Mouse (Mus musculus): ENCODE results near the gene Sucnr1.

Sucnr1 gene

GRCm38 (mm10) chr3:60111889-60112646, 30.4 kb downstream of the Sucnr1 start:
- peak; percentile 59 for DNase-seq (ENCODE audit: low spot score)

GRCm38 (mm10) chr3:60114571-60114970, 32.9 kb downstream of the Sucnr1 start:
- no peak for DNase-seq (ENCODE audit: low spot score)

GRCm38 (mm10) chr3:60121449-60121848, 39.8 kb downstream of the Sucnr1 start:
- DNase-seq (ENCODE audit: low spot score), result no peak

GRCm38 (mm10) chr3:60123859-60124794, 42.5 kb downstream of the Sucnr1 start:
- DNase-seq (ENCODE audit: low spot score), result no peak

GRCm38 (mm10) chr3:60126564-60126963, 44.9 kb downstream of the Sucnr1 start:
- DNase-seq (ENCODE audit: low spot score), result no peak

GRCm38 (mm10) chr3:60128282-60128681, 46.6 kb downstream of the Sucnr1 start:
- DNase-seq (ENCODE audit: low spot score), result no peak

- DNase-seq (ENCODE audit: low spot score), result no peak
These were observed 54.1 kb downstream of the Sucnr1 start for GRCm38 (mm10) chr3:60135801-60136200.
